Mouse (Mus musculus) embryonic facial prominence, embryonic 14.5 days (tissue): ENCODE measurements at regions not wholly inside any gene's neighbourhood (a gene's known extent, or its start where the extent isn't known, plus 50 kb on each side); places are given as distances from the start of the nearest gene placed in this dataset.
"Not testable (repeated sequence)": the region's sequence is repeated elsewhere in the genome, so short reads cannot be mapped to it uniquely, and the experiment has no call there.

Experiments used
- ATAC-seq: fragments of 200-750 bp; cut with Nextera tagmentation; 2 replicates; pipeline ENCODE4 v1.8.0; 2017; ENCODE audit warnings: low read depth, moderate number of reproducible peaks, moderate TSS enrichment
- DNase-seq: peaks from one replicate; pipeline ENCODE4 v3.0.0-alpha.2; 2015; ENCODE audit warnings: low spot score
- H3K27ac ChIP-seq: fragments of 300-500 bp; sonication (generic); replicated peaks from 2 replicates; pipeline ENCODE4 v1.5.1; 2014; ENCODE audit warnings: low read depth, mild to moderate bottlenecking, low read length, moderate library complexity
- H3K27me3 ChIP-seq: fragments of 300-500 bp; sonication (generic); replicated peaks from 2 replicates; pipeline ENCODE4 v1.6.1; 2014; ENCODE audit warnings: low read length; ENCODE audit not compliant: control insufficient read depth, insufficient read depth
- H3K36me3 ChIP-seq: fragments of 300-500 bp; sonication (generic); 2 replicates; pipeline ENCODE4 v1.6.1; 2014; ENCODE audit warnings: low read length, mixed read lengths; ENCODE audit not compliant: control insufficient read depth, insufficient read depth
- H3K4me1 ChIP-seq: fragments of 300-500 bp; sonication (generic); 2 replicates; pipeline ENCODE4 v1.6.1; 2014; ENCODE audit warnings: antibody characterized with exemption, low read length; ENCODE audit not compliant: control insufficient read depth, insufficient read depth
- H3K4me2 ChIP-seq: fragments of 300-500 bp; sonication (generic); 2 replicates; pipeline ENCODE4 v1.6.1; 2014; ENCODE audit warnings: low read depth, mild to moderate bottlenecking, low read length, moderate library complexity, mixed read lengths
- H3K4me3 ChIP-seq: fragments of 300-500 bp; sonication (generic); 2 replicates; pipeline ENCODE4 v1.5.1; 2014; ENCODE audit warnings: low read depth, mild to moderate bottlenecking, low read length
- H3K9ac ChIP-seq: fragments of 300-500 bp; sonication (generic); 2 replicates; pipeline ENCODE4 v1.6.1; 2014; ENCODE audit warnings: low read depth, mild to moderate bottlenecking, low read length, moderate library complexity, mixed read lengths
- H3K9me3 ChIP-seq: fragments of 300-500 bp; sonication (generic); 2 replicates; pipeline ENCODE4 v1.6.1; 2016; ENCODE audit warnings: low read length; ENCODE audit not compliant: control insufficient read depth
- WGBS: fragments of 180-500 bp; shearing (Covaris S2); extraction: QIAGEN DNeasy Blood & Tissue Kit; methylation state at CpG from one replicate; pipeline ENCODE4 v1.1.7; 2014; 5-methylcytosine and 5-hydroxymethylcytosine counted together

DNA sequence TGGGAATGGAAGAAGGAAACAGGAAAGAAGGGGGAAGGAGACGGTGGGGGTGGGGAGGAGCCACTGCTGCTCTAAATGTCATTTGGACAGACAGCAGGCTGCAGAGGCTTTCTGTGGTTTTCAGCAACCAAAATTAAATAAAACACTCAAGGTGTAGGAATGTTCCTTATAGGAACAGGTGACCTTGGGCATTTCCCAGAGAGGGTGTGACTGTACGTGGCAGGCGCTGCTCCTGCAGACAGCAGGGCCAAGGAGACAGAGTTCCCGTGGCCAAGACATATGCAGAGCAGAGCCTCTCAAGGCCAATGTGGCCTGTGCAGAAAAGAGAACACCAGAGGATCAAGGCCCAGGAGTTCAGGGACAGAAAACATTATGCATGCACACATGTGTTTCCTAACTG, 175.9 kb upstream of the Afdn start:
- no peak overlapping the region for H3K27ac ChIP-seq
- no peaks in the 10 kb centered on the region for H3K36me3 ChIP-seq
- DNase-seq (no peak), ATAC-seq (no peak)
- H3K9ac ChIP-seq = no peak overlapping the region
- no peak overlapping the region for H3K4me3 ChIP-seq
- 58% methylated on average over 4 of the region's 4 CpGs for WGBS
- no peak overlapping the region for H3K4me2 ChIP-seq
- H3K9me3 ChIP-seq = no peaks in the 10 kb centered on the region
- no peaks in the 10 kb centered on the region for H3K27me3 ChIP-seq
- no peaks in the 10 kb centered on the region for H3K4me1 ChIP-seq

- not testable (repeated sequence) for H3K9me3 ChIP-seq, ATAC-seq, H3K36me3 ChIP-seq, H3K9ac ChIP-seq, H3K4me1 ChIP-seq, DNase-seq, H3K4me3 ChIP-seq, H3K27ac ChIP-seq, H3K27me3 ChIP-seq, H3K4me2 ChIP-seq
- WGBS = 73% methylated on average over 1 of the region's 1 CpGs
Observed at GRCm38 (mm10) chr17:13590240-13590837, 170.0 kb upstream of the Afdn start.
